Comparison of ENCODE assay signal across 8 mouse cellular contexts in the genomic region with DNA sequence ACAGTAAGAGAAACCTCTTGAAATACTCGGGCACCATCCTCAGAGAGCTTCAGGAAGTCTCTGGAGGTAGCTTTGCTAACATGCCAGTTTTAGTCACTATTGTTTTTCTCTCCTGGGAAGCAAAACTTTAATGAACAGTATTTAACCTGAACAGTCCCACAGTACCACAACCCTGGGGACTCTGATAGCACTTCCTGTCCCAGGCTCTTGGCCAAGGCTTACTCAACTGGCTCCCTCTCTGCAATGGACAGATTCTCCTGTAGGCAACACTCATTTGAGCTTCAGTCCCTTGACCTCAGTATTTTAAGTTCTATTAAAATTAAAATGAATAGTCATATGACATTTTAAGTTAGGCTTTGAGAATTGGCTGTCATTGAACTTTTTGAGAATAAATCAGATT.
DNase-seq lines count a peak whose midpoint lies in the region; ATAC-seq lines count a peak whose summit lies in the region.

No protein-coding gene starts in this region.

- no peak overlapping the region for H3K27ac ChIP-seq in hindbrain, embryonic 15.5 days (replicated peaks)
- H3K27ac ChIP-seq in hindbrain, embryonic 11.5 days (ENCODE audit: low read depth, low read length), result no peak overlapping the region
- H3K27ac ChIP-seq in embryonic facial prominence, embryonic 13.5 days, result no peak overlapping the region
- no peak overlapping the region for H3K27ac ChIP-seq in heart, embryonic 14.5 days (replicated peaks in 1 of 2; ENCODE audit: control insufficient read depth in 1 of 2, insufficient read depth in 1 of 2, low read depth in 2 of 2, low read length in 2 of 2)
- H3K27ac ChIP-seq in liver, embryonic 16.5 days (ENCODE audit: low read length), result no peak overlapping the region

- no peaks in the 10 kb centered on the region for H3K9me3 ChIP-seq in hindbrain, embryonic 15.5 days
- H3K9me3 ChIP-seq in hindbrain, embryonic 11.5 days (ENCODE audit: control insufficient read depth, low read length), result no peaks in the 10 kb centered on the region
- H3K9me3 ChIP-seq in embryonic facial prominence, embryonic 13.5 days, result 0 out of 2 replicates have a peak, but pooled peaks cover 4% of the 10 kb centered on the region
- no peaks in the 10 kb centered on the region for H3K9me3 ChIP-seq in heart, embryonic 14.5 days (ENCODE audit: control insufficient read depth, low read length)
- H3K9me3 ChIP-seq in liver, embryonic 16.5 days (replicated peaks; ENCODE audit: control insufficient read depth, low read length), result no peaks in the 10 kb centered on the region

- DNase-seq in hindbrain, embryonic 11.5 days (ENCODE audit: low spot score), result no peak
- no peak for DNase-seq in cerebellum, adult 18-20 months
- DNase-seq in gastrocnemius, adult 8-10 months (ENCODE audit: low spot score in 2 of 2), result no peak

- no peaks in the 10 kb centered on the region for H3K36me3 ChIP-seq in hindbrain, embryonic 15.5 days
- no peaks in the 10 kb centered on the region for H3K36me3 ChIP-seq in hindbrain, embryonic 11.5 days (ENCODE audit: control insufficient read depth, insufficient read depth, low read length)
- H3K36me3 ChIP-seq in embryonic facial prominence, embryonic 13.5 days, result no peaks in the 10 kb centered on the region
- H3K36me3 ChIP-seq in heart, embryonic 14.5 days (ENCODE audit: control insufficient read depth, insufficient read depth, low read length), result no peaks in the 10 kb centered on the region
- no peaks in the 10 kb centered on the region for H3K36me3 ChIP-seq in liver, embryonic 16.5 days (ENCODE audit: control insufficient read depth, insufficient read depth)

- H3K9ac ChIP-seq in hindbrain, embryonic 15.5 days, result no peak overlapping the region
- H3K9ac ChIP-seq in hindbrain, embryonic 11.5 days (ENCODE audit: low read depth, low read length), result no peak overlapping the region
- H3K9ac ChIP-seq in embryonic facial prominence, embryonic 13.5 days, result 0 out of 2 replicates have a peak overlapping the region, but pooled peaks have one; percentile 44
- peak overlapping the region; percentile 28; the same call in 1 of the 2 replicates for H3K9ac ChIP-seq in heart, embryonic 14.5 days (ENCODE audit: low read length)
- no peak overlapping the region for H3K9ac ChIP-seq in liver, embryonic 16.5 days (ENCODE audit: low read depth, low read length)

- no peaks in the 10 kb centered on the region for H3K27me3 ChIP-seq in hindbrain, embryonic 15.5 days
- H3K27me3 ChIP-seq in hindbrain, embryonic 11.5 days (ENCODE audit: control insufficient read depth, insufficient read depth, low read length), result no peaks in the 10 kb centered on the region
- no peaks in the 10 kb centered on the region for H3K27me3 ChIP-seq in embryonic facial prominence, embryonic 13.5 days
- H3K27me3 ChIP-seq in heart, embryonic 14.5 days (ENCODE audit: control insufficient read depth, insufficient read depth, low read length), result no peaks in the 10 kb centered on the region
- H3K27me3 ChIP-seq in liver, embryonic 16.5 days (ENCODE audit: control insufficient read depth, insufficient read depth, low read depth, low read length), result no peaks in the 10 kb centered on the region

- no peaks in the 10 kb centered on the region for H3K4me1 ChIP-seq in hindbrain, embryonic 15.5 days (replicated peaks)
- H3K4me1 ChIP-seq in hindbrain, embryonic 11.5 days (replicated peaks; ENCODE audit: control insufficient read depth, insufficient read depth, low read length), result no peaks in the 10 kb centered on the region
- H3K4me1 ChIP-seq in embryonic facial prominence, embryonic 13.5 days, result peaks cover 8% of the 10 kb centered on the region
- H3K4me1 ChIP-seq in heart, embryonic 14.5 days (ENCODE audit: control insufficient read depth in 2 of 2, insufficient read depth in 2 of 2, low read length in 2 of 2), result 0 out of 4 replicates have a peak, but pooled peaks cover 0 to 2% of the 10 kb centered on the region in 2 experiments
- H3K4me1 ChIP-seq in liver, embryonic 16.5 days (ENCODE audit: control insufficient read depth, low read depth, low read length), result no peaks in the 10 kb centered on the region

- WGBS in hindbrain, embryonic 15.5 days, result 51% methylated on average over 1 of the region's 1 CpGs
- 43% methylated on average over 1 of the region's 1 CpGs for WGBS in hindbrain, embryonic 11.5 days
- WGBS in embryonic facial prominence, embryonic 13.5 days, result 15% methylated on average over 1 of the region's 1 CpGs
- 3% methylated on average over 1 of the region's 1 CpGs for WGBS in heart, embryonic 14.5 days
- WGBS in liver, embryonic 16.5 days (ENCODE audit: insufficient replicate concordance), result 17% methylated on average over 1 of the region's 1 CpGs

- H3K4me2 ChIP-seq in hindbrain, embryonic 15.5 days, result 0 out of 2 replicates have a peak overlapping the region, but pooled peaks have one; percentile 17
- no peak overlapping the region for H3K4me2 ChIP-seq in hindbrain, embryonic 11.5 days (replicated peaks; ENCODE audit: low read depth, low read length)
- H3K4me2 ChIP-seq in embryonic facial prominence, embryonic 13.5 days, result peak overlapping the region; percentile 52
- H3K4me2 ChIP-seq in heart, embryonic 14.5 days (ENCODE audit: low read length), result peak overlapping the region; percentile 65
- peak overlapping the region; percentile 37 for H3K4me2 ChIP-seq in liver, embryonic 16.5 days (ENCODE audit: low read depth, low read length)

- no peak overlapping the region for H3K4me3 ChIP-seq in hindbrain, embryonic 15.5 days
- no peak overlapping the region for H3K4me3 ChIP-seq in hindbrain, embryonic 11.5 days (ENCODE audit: low read depth, low read length)
- peak overlapping the region; percentile 27 for H3K4me3 ChIP-seq in embryonic facial prominence, embryonic 13.5 days
- H3K4me3 ChIP-seq in heart, embryonic 14.5 days (ENCODE audit: control insufficient read depth in 1 of 2, insufficient read depth in 1 of 2, low read depth in 1 of 2, low read length in 2 of 2), result peak overlapping the region; percentile 36
- H3K4me3 ChIP-seq in liver, embryonic 16.5 days (ENCODE audit: low read depth, low read length), result 0 out of 2 replicates have a peak overlapping the region, but pooled peaks have one; percentile 19

- ATAC-seq in hindbrain, embryonic 15.5 days (ENCODE audit: low FRiP score, low read depth), result no peak
- ATAC-seq in hindbrain, embryonic 11.5 days (ENCODE audit: low FRiP score), result no peak
- no peak for ATAC-seq in embryonic facial prominence, embryonic 13.5 days (ENCODE audit: insufficient number of reproducible peaks, insufficient read depth, low FRiP score, low TSS enrichment, low read depth)
- ATAC-seq in heart, embryonic 14.5 days (ENCODE audit: insufficient number of reproducible peaks, insufficient read depth, low FRiP score, low read depth), result no peak
- ATAC-seq in liver, embryonic 16.5 days (ENCODE audit: low read depth), result no peak
- no peak for ATAC-seq in CD4-positive, CD25-positive, alpha-beta regulatory T cell, adult 4 months

Comparison
In these comparisons a context has a peak if more than half of its experiments do, and no peak if none do; other contexts are left out.
1. H3K4me3 ChIP-seq: peak in embryonic facial prominence, embryonic 13.5 days (single experiment), heart, embryonic 14.5 days (2 of 2) and liver, embryonic 16.5 days (single experiment); none in hindbrain, embryonic 15.5 days (single experiment) and hindbrain, embryonic 11.5 days (single experiment).
2. H3K9ac ChIP-seq: peak in embryonic facial prominence, embryonic 13.5 days (single experiment) and heart, embryonic 14.5 days (single experiment); none in hindbrain, embryonic 15.5 days (single experiment), hindbrain, embryonic 11.5 days (single experiment) and liver, embryonic 16.5 days (single experiment).